Mouse (Mus musculus) ES-E14 (cell line): ENCODE results near the gene Mtf2. TPM values are rescaled to one million over a fixed set of nuclear protein-coding genes. Genes with fewer than 3 reads are reported as not detected.
A peak's percentile ranks its signal among the peaks of the same experiment; 100 is the strongest.

Source experiments
- DNase-seq: peaks from one replicate; pipeline ENCODE4 v3.0.0-alpha.2; 2013; ENCODE audit warnings: low read depth, low spot score
- H3K27ac ChIP-seq: 2 replicates; pipeline ENCODE4 v1.5.1; 2012; ENCODE audit warnings: low read depth, mild to moderate bottlenecking, low read length, moderate library complexity, mixed read lengths; ENCODE audit not compliant: poor library complexity, insufficient read depth, severe bottlenecking
- H3K36me3 ChIP-seq: 2 replicates; pipeline ENCODE4 v1.6.1; 2012; ENCODE audit warnings: mild to moderate bottlenecking, low read length, moderate library complexity, mixed read lengths; ENCODE audit not compliant: control insufficient read depth, poor library complexity, insufficient read depth, severe bottlenecking
- H3K4me1 ChIP-seq, 2 experiments: fragments of 150-350 bp in 1 of 2; sonication (generic) in 1 of 2; 2 replicates each; pipeline ENCODE4 v1.6.1; 2012; ENCODE audit warnings: low read length in 2 of 2, mild to moderate bottlenecking in 1 of 2, mixed read lengths in 1 of 2; ENCODE audit not compliant: control insufficient read depth in 2 of 2, insufficient read depth in 2 of 2, poor library complexity in 1 of 2
- H3K4me3 ChIP-seq, 2 experiments: fragments of 150-350 bp in 1 of 2; sonication (generic) in 1 of 2; 2 replicates each; pipeline ENCODE4 v1.5.1; 2012; ENCODE audit warnings: low read length in 2 of 2, low read depth in 1 of 2, mild to moderate bottlenecking in 1 of 2, mixed read lengths in 1 of 2; ENCODE audit not compliant: insufficient read depth in 1 of 2, poor library complexity in 1 of 2, severe bottlenecking in 1 of 2
- H3K9ac ChIP-seq: 2 replicates; pipeline ENCODE4 v1.6.1; 2012; ENCODE audit warnings: low read depth, mild to moderate bottlenecking, low read length, mixed read lengths; ENCODE audit not compliant: poor library complexity, insufficient read depth, severe bottlenecking
- H3K9me3 ChIP-seq: fragments of 150-350 bp; sonication (generic); 2 replicates; pipeline ENCODE4 v1.6.1; 2012; ENCODE audit warnings: low read depth, mild to moderate bottlenecking, low read length; ENCODE audit not compliant: control insufficient read depth, insufficient read depth
- CHD2 ChIP-seq: IDR thresholded peaks from 2 replicates; pipeline ENCODE4 v1.6.1; 2014; ENCODE audit warnings: mild to moderate bottlenecking, low read depth, low read length, inconsistent platforms
- HCFC1 ChIP-seq: IDR thresholded peaks from 2 replicates; pipeline ENCODE4 v1.6.1; 2012; ENCODE audit warnings: low read length, inconsistent platforms, borderline replicate concordance; ENCODE audit not compliant: insufficient read depth
- MAFK ChIP-seq: IDR thresholded peaks from 2 replicates; pipeline ENCODE4 v1.6.1; 2014; ENCODE audit warnings: mild to moderate bottlenecking, low read depth, low read length, inconsistent platforms; ENCODE audit not compliant: insufficient read depth
- ZC3H11A ChIP-seq: IDR thresholded peaks from 2 replicates; pipeline ENCODE4 v1.6.1; 2012; ENCODE audit warnings: low read depth, mild to moderate bottlenecking, inconsistent platforms, low read length, borderline replicate concordance
- ZNF384 ChIP-seq: IDR thresholded peaks from 2 replicates; pipeline ENCODE4 v1.6.1; 2012; ENCODE audit warnings: low read depth, low read length, inconsistent platforms
- in situ Hi-C, 2 experiments: fragments of 600-800 bp; cut with MboI; formaldehyde crosslinking; loops; one replicate each; pipeline ENCODE4 v1.15.1; 2025; ENCODE audit warnings: low sequenced_read_pairs in 2 of 2, inconsistent platforms in 1 of 2; ENCODE audit not compliant: unreplicated experiment in 2 of 2
- total RNA-seq: library from RNA; depleted of rRNA; stranded (reverse); fragments of 300-350 nt; gene quantifications from 2 replicates; pipeline ENCODE4 v1.2.3, GENCODE M21; 2012; rRNA removed

The Mtf2 gene
- total RNA-seq, result 236 and 242 TPM in 2 replicates

- Histone ChIP-seq H3K9ac (peak within 1 kb of the TSS; percentile 99), H3K4me3 (peak within 1 kb of the TSS; percentile 88 to 99), H3K36me3 (peaks cover 23% of the 10 kb centered on the region), H3K9me3 (no peaks in the 10 kb centered on the region), H3K27ac (peak within 1 kb of the TSS; percentile 96), H3K4me1 (peaks cover 0 to 5% of the 10 kb centered on the region in 2 experiments; a peak in 3 of 4 replicates)
- TF ChIP-seq ZNF384 (peak; percentile 46; the same call in 1 of the 2 replicates), HCFC1 (peak; percentile 76), ZC3H11A (no peak), CHD2 (peak; percentile 73; the same call in 1 of the 2 replicates), MAFK (no peak)
- in situ Hi-C loops, result no loop called here
- peak; percentile 91 for DNase-seq
Measured at GRCm38 (mm10) chr5:108065465-108066411, at the start of gene Mtf2. Gene Mtf2 (plus strand): TSS chr5:108065674.

GRCm38 (mm10) chr5:108017232-108017631 lies 48.2 kb upstream of the Mtf2 start:
- H3K9ac ChIP-seq, result no peak overlapping the region
- H3K4me3 ChIP-seq, result no peak overlapping the region
- DNase-seq, result no peak
- in situ Hi-C loops, result no loop called here
- TF ChIP-seq ZNF384 (no peak), HCFC1 (no peak), CHD2 (no peak), ZC3H11A (no peak), MAFK (no peak)
- H3K9me3 ChIP-seq, result no peaks in the 10 kb centered on the region
- H3K36me3 ChIP-seq, result no peaks in the 10 kb centered on the region
- no peak overlapping the region for H3K27ac ChIP-seq
- no peaks in the 10 kb centered on the region for H3K4me1 ChIP-seq

GRCm38 (mm10) chr5:108019367-108019766 lies 46.1 kb upstream of the Mtf2 start:
- TF ChIP-seq ZNF384 (no peak), ZC3H11A (no peak), MAFK (no peak), HCFC1 (no peak), CHD2 (no peak)
- Histone ChIP-seq H3K9me3 (no peaks in the 10 kb centered on the region), H3K4me3 (no peak overlapping the region), H3K9ac (no peak overlapping the region), H3K36me3 (no peaks in the 10 kb centered on the region), H3K4me1 (no peaks in the 10 kb centered on the region), H3K27ac (no peak overlapping the region)
- no peak for DNase-seq
- in situ Hi-C loops, result no loop called here

- no peak for TF ChIP-seq ZNF384
- TF ChIP-seq HCFC1, result no peak
- TF ChIP-seq MAFK, result no peak
- TF ChIP-seq ZC3H11A, result no peak
- no peak for TF ChIP-seq CHD2
- H3K4me1 ChIP-seq, result no peaks in the 10 kb centered on the region
- H3K4me3 ChIP-seq, result no peak overlapping the region
- in situ Hi-C loops, result loop anchor here in 1 of 2 experiments (10.0 kb wide), 1 partner anchor 107 kb away; no protein-coding TSS in a partner anchor
- no peaks in the 10 kb centered on the region for H3K9me3 ChIP-seq
- DNase-seq, result no peak
- H3K9ac ChIP-seq, result no peak overlapping the region
- H3K27ac ChIP-seq, result no peak overlapping the region
- H3K36me3 ChIP-seq, result no peaks in the 10 kb centered on the region
Measured at GRCm38 (mm10) chr5:108021346-108021745, 44.1 kb upstream of the Mtf2 start.
